Mouse (Mus musculus) heart, postnatal 0 days (tissue): ENCODE measurements at regions not wholly inside any gene's neighbourhood (a gene's known extent, or its start where the extent isn't known, plus 50 kb on each side); places are given as distances from the start of the nearest gene placed in this dataset.

Source experiments
- ATAC-seq: fragments of 200-750 bp; cut with Nextera tagmentation; 2 replicates; pipeline ENCODE4 v1.8.0; 2017; ENCODE audit warnings: low read depth, moderate number of reproducible peaks, moderate library complexity; ENCODE audit not compliant: insufficient read depth
- DNase-seq: peaks from one replicate; pipeline ENCODE4 v3.0.0-alpha.2; 2016; ENCODE audit warnings: low spot score
- H3K27ac ChIP-seq: fragments of 300-500 bp; sonication (generic); 2 replicates; pipeline ENCODE4 v1.5.1; 2014; ENCODE audit warnings: low read depth, mild to moderate bottlenecking
- H3K27me3 ChIP-seq: fragments of 300-500 bp; sonication (generic); 2 replicates; pipeline ENCODE4 v1.6.1; 2014; ENCODE audit warnings: low read length, mixed read lengths; ENCODE audit not compliant: control insufficient read depth, insufficient read depth
- H3K36me3 ChIP-seq: fragments of 300-500 bp; sonication (generic); replicated peaks from 2 replicates; pipeline ENCODE4 v1.6.1; 2014; ENCODE audit warnings: low read length, mixed read lengths; ENCODE audit not compliant: control insufficient read depth, insufficient read depth
- H3K4me1 ChIP-seq: fragments of 300-500 bp; sonication (generic); 2 replicates; pipeline ENCODE4 v1.6.1; 2014; ENCODE audit warnings: antibody characterized with exemption; ENCODE audit not compliant: control insufficient read depth, insufficient read depth
- H3K4me2 ChIP-seq: fragments of 300-500 bp; sonication (generic); 2 replicates; pipeline ENCODE4 v1.6.1; 2014; ENCODE audit warnings: low read depth, mild to moderate bottlenecking, low read length, moderate library complexity
- H3K4me3 ChIP-seq: fragments of 300-500 bp; sonication (generic); 2 replicates; pipeline ENCODE4 v1.5.1; 2014; ENCODE audit warnings: low read depth, low read length
- H3K9ac ChIP-seq: fragments of 300-500 bp; sonication (generic); replicated peaks from 2 replicates; pipeline ENCODE4 v1.6.1; 2014; ENCODE audit warnings: low read depth, low read length, mixed read lengths
- H3K9me3 ChIP-seq: fragments of 300-500 bp; sonication (generic); replicated peaks from 2 replicates; pipeline ENCODE4 v1.6.1; 2016; ENCODE audit warnings: low read length; ENCODE audit not compliant: control insufficient read depth
- CTCF ChIP-seq: IDR thresholded peaks from 2 replicates; pipeline ENCODE4 v1.5.1; 2016; ENCODE audit warnings: antibody characterized with exemption, control low read depth, low read depth
- EP300 ChIP-seq: IDR thresholded peaks from 2 replicates; pipeline ENCODE4 v1.6.1; 2016; ENCODE audit warnings: antibody characterized with exemption, low read depth
- WGBS: fragments of 180-500 bp; shearing (Covaris S2); extraction: QIAGEN DNeasy Blood & Tissue Kit; methylation state at CpG from one replicate; pipeline ENCODE4 v1.1.7; 2014; 5-methylcytosine and 5-hydroxymethylcytosine counted together

DNA sequence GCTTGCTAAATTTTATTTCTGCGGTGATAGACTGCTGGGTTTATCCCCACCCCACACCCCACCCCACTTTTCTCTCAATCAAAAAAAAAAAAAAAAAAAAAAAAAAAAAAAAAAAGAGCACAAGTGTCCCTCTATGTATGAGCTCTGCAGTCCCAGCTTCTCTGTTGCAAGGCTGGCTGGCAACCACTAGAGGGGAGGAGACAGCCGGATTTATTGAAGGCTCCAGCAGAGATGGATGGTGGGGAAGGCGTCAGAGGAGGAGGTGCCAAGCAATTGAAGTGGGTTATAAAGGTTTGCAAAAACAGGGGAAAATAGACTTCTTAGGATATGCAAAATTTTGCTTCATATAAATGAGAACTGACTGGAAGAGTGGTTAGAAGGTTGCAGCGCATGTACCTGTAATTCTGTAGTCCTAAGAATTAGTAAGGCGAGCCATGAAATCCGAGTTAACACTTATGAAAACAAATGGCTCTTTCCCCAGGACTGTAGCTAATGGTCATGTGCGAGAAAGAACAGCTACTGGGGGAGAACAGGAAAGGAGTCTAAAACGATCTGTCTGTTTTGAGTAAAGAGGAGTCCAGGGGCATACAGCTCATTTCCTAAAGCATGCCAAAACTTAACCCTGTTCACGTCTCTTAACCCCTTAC, 885.1 kb upstream of the Pou3f3 start:
- Histone ChIP-seq H3K9ac (no peak overlapping the region), H3K4me3 (peak overlapping the region; percentile 14; the same call in 1 of the 2 replicates), H3K36me3 (no peaks in the 10 kb centered on the region), H3K27ac (no peak overlapping the region), H3K4me2 (peak overlapping the region; percentile 43), H3K4me1 (no peaks in the 10 kb centered on the region), H3K27me3 (no peaks in the 10 kb centered on the region), H3K9me3 (no peaks in the 10 kb centered on the region)
- ATAC-seq = peak; percentile 53; the same call in 1 of the 2 replicates
- no peak for TF ChIP-seq EP300
- TF ChIP-seq CTCF = peak; percentile 82
- DNase-seq = peak; percentile 66
- WGBS = 22% methylated on average over 9 of the region's 9 CpGs

DNA sequence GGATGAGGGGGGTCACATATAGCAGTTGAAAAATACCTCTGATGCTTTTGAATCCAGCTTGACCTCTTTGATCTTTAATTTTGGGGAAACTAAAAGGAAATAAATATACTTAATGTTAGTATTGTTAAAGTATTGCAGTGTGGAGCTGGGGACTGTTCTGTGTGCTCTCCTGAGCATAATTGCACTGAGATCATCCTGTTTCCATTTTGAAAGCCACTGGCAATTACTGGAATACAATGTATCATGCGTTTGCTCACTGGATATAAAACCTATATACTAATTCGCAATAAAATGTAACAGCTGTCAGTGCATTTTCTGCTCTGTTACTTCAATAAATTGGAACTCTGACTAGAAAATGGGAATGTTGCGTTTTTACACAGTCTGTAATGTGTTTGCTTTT, 884.4 kb upstream of the Pou3f3 start:
- H3K4me2 ChIP-seq = no peak overlapping the region
- H3K9me3 ChIP-seq = no peaks in the 10 kb centered on the region
- 83% methylated on average over 3 of the region's 3 CpGs for WGBS

DNA sequence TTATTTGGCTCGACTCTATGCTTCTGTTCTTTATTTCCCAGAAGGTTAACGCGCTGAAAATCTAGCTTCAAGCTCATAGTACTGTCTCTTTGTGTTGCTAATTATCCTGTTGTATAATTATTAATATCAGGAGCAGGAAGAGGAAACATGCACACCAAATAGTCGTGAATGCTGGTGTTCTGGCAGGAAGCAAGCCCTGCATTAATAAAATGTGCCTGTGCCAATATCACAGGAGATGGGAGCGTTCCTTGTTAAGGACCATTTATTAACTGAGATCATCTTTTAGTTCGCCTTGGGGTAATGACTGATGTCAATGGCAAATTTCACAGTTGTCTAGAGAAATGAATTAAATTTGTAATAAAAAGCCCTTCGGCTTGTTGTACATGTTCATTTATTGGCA, 883.5 kb upstream of the Pou3f3 start:
- no peak overlapping the region for H3K9ac ChIP-seq
- WGBS = 72% methylated on average over 7 of the region's 7 CpGs
- no peaks in the 10 kb centered on the region for H3K36me3 ChIP-seq
- no peaks in the 10 kb centered on the region for H3K4me1 ChIP-seq
- H3K27me3 ChIP-seq = no peaks in the 10 kb centered on the region
- no peak for ATAC-seq
- no peaks in the 10 kb centered on the region for H3K9me3 ChIP-seq
- DNase-seq = no peak
- no peak overlapping the region for H3K4me3 ChIP-seq
- H3K27ac ChIP-seq = no peak overlapping the region
- TF ChIP-seq CTCF = no peak
- no peak for TF ChIP-seq EP300
- no peak overlapping the region for H3K4me2 ChIP-seq

More for the DNA sequence above, 884.4 kb upstream of the Pou3f3 start:
- Histone ChIP-seq H3K36me3 (no peaks in the 10 kb centered on the region), H3K27ac (no peak overlapping the region), H3K9ac (no peak overlapping the region), H3K4me1 (no peaks in the 10 kb centered on the region), H3K27me3 (no peaks in the 10 kb centered on the region), H3K4me3 (no peak overlapping the region)
- ATAC-seq (no peak), DNase-seq (no peak)
- TF ChIP-seq EP300 = no peak
- no peak for TF ChIP-seq CTCF

DNA sequence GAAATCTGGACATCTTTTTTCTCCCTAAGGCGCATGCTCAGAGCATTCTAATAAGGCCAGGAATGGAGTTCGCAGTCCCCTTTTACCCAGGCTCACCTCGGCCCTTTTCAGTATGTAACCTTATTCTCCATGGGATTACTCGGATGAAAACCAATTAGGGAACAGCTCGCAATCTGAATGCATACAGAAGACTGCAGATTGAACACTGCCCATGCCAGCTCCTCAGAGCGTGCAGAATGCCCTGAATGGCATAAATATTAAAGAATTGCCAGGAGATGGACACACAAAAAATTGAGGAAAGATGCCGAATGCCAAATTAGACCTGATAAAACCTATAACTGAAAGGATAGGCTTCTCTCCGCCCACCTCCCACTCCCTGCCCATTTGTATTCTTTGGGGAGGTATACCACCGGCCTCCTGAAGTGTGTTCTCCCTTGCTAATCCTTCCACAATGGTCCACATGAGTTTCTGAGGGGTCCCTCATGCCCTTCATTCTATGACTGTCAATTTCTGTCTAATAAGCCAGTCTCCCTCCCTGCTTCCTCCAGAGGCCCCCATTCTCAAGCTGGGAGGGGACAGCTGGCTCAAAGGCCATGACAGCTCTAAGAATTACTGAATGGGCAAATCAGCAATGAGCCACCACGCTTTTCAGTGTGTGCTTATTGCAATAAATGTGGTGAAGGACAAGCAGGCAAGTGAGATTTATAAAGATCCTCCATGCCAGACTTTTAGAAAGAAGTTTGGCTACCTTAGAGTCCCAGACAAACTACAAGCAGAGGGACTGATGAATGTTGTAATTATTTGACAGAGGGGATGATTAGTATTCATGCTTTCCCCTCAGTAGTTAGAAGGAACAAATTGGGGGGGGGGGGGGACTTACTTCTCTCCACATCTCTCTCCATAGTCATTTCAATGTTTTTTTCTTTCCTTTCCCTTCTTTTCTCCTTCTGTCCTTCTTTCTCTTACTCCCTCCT, 881.2 kb upstream of the Pou3f3 start:
- 80% methylated on average over 10 of the region's 10 CpGs for WGBS
- Histone ChIP-seq H3K4me3 (no peak overlapping the region), H3K4me1 (no peaks in the 10 kb centered on the region), H3K9me3 (no peaks in the 10 kb centered on the region), H3K27ac (no peak overlapping the region), H3K36me3 (no peaks in the 10 kb centered on the region), H3K27me3 (no peaks in the 10 kb centered on the region), H3K4me2 (no peak overlapping the region), H3K9ac (no peak overlapping the region)
- ATAC-seq (no peak), DNase-seq (no peak)
- TF ChIP-seq EP300 (no peak), CTCF (no peak)

DNA sequence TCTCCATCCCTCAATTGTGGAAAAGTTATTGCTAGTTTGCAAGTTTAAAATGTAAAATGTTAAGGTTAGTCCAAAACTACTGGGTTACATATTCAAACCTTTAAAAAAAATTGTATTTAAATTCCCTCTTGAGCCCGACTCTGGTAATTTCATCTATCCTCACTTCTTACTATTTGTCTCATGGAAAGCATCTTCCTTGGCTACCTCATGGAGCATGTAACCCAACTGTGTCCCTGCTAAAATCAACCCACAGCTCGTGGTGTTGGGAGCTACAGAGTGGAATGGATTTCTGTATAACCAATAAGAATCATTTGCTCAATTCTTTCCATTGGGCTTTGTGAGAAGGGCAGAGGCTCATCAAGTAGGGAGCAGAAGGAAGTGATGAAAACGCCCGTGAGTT, 880.5 kb upstream of the Pou3f3 start:
- no peak for ATAC-seq
- TF ChIP-seq CTCF = no peak
- TF ChIP-seq EP300 = no peak
- Histone ChIP-seq H3K27me3 (no peaks in the 10 kb centered on the region), H3K4me1 (no peaks in the 10 kb centered on the region), H3K4me3 (no peak overlapping the region), H3K4me2 (no peak overlapping the region), H3K9ac (no peak overlapping the region), H3K27ac (no peak overlapping the region), H3K36me3 (no peaks in the 10 kb centered on the region), H3K9me3 (no peaks in the 10 kb centered on the region)
- no peak for DNase-seq
- 69% methylated on average over 4 of the region's 4 CpGs for WGBS
